Mouse (Mus musculus) lung, embryonic 14.5 days (tissue): ENCODE results near the gene Abca2. TPM values are rescaled to one million over a fixed set of nuclear protein-coding genes. Genes with fewer than 3 reads are reported as not detected.

Experiments
- ATAC-seq: fragments of 200-750 bp; cut with Nextera tagmentation; 2 replicates; pipeline ENCODE4 v1.8.0; 2017; ENCODE audit warnings: mild to moderate bottlenecking, moderate TSS enrichment, moderate library complexity; ENCODE audit not compliant: insufficient read depth
- DNase-seq: peaks from one replicate; pipeline ENCODE4 v3.0.0-alpha.2; 2015
- H3K27ac ChIP-seq: fragments of 300-500 bp; sonication (generic); 2 replicates; pipeline ENCODE4 v1.5.1; 2014; ENCODE audit warnings: low read depth, mild to moderate bottlenecking, moderate library complexity
- H3K27me3 ChIP-seq: fragments of 300-500 bp; sonication (generic); 2 replicates; pipeline ENCODE4 v1.6.1; 2014; ENCODE audit warnings: low read length, control low read depth; ENCODE audit not compliant: insufficient read depth
- H3K36me3 ChIP-seq: fragments of 300-500 bp; sonication (generic); 2 replicates; pipeline ENCODE4 v1.6.1; 2014; ENCODE audit warnings: control low read depth; ENCODE audit not compliant: insufficient read depth
- H3K4me1 ChIP-seq: fragments of 300-500 bp; sonication (generic); 2 replicates; pipeline ENCODE4 v1.6.1; 2014; ENCODE audit warnings: antibody characterized with exemption, control low read depth; ENCODE audit not compliant: insufficient read depth
- H3K4me2 ChIP-seq: fragments of 300-500 bp; sonication (generic); 2 replicates; pipeline ENCODE4 v1.6.1; 2014; ENCODE audit warnings: mild to moderate bottlenecking
- H3K4me3 ChIP-seq: fragments of 300-500 bp; sonication (generic); 2 replicates; pipeline ENCODE4 v1.5.1; 2014; ENCODE audit warnings: low read depth, low read length
- H3K9ac ChIP-seq: fragments of 300-500 bp; sonication (generic); 2 replicates; pipeline ENCODE4 v1.6.1; 2014
- H3K9me3 ChIP-seq: fragments of 300-500 bp; sonication (generic); 2 replicates; pipeline ENCODE4 v1.6.1; 2016; ENCODE audit warnings: low read depth, low read length, control low read depth
- CTCF ChIP-seq: IDR thresholded peaks from 2 replicates; pipeline ENCODE4 v1.5.1; 2016; ENCODE audit warnings: antibody characterized with exemption, low read depth
- WGBS: fragments of 180-500 bp; shearing (Covaris S2); extraction: QIAGEN DNeasy Blood & Tissue Kit; methylation state at CpG from one replicate; pipeline ENCODE4 v1.1.7; 2014; 5-methylcytosine and 5-hydroxymethylcytosine counted together
- polyA plus RNA-seq: library from polyadenylated mRNA; unstranded; fragments of >200 nt; fragmentation: Nextera tagmentation; extraction: Ambion mirVana; gene quantifications from 2 replicates; pipeline ENCODE4 v1.2.1, GENCODE M21; 2014

Abca2 gene
- polyA plus RNA-seq, 1 experiment from 2014 or later, result 3.9 TPM

GRCm38 (mm10) chr2:25452951-25453350, 24.4 kb downstream of the Abca2 start:
- 24% methylated on average over 1 of the region's 1 CpGs for WGBS
- DNase-seq, result no peak
- Histone ChIP-seq H3K27me3 (no peaks in the 10 kb centered on the region), H3K4me3 (no peak overlapping the region), H3K9ac (no peak overlapping the region), H3K4me2 (no peak overlapping the region), H3K4me1 (no peaks in the 10 kb centered on the region), H3K36me3 (no peaks in the 10 kb centered on the region), H3K27ac (no peak overlapping the region), H3K9me3 (no peaks in the 10 kb centered on the region)
- ATAC-seq, result no peak
- TF ChIP-seq CTCF, result no peak

GRCm38 (mm10) chr2:25456205-25456953, 27.9 kb downstream of the Abca2 start, which contains the start of gene Clic3:
Gene Clic3, plus strand, starts transcription at chr2:25456838.
- DNase-seq (peak; percentile 36), ATAC-seq (no peak)
- WGBS, result 41% methylated on average over 14 of the region's 14 CpGs
- no peak within 1 kb of the TSS for H3K4me3 ChIP-seq
- H3K4me2 ChIP-seq, result peak within 1 kb of the TSS; percentile 15; the same call in 1 of the 2 replicates
- H3K4me1 ChIP-seq, result no peaks in the 10 kb centered on the region; the same call in 1 of the 2 replicates
- H3K9ac ChIP-seq, result no peak within 1 kb of the TSS
- peaks cover 12% of the 10 kb centered on the region; the same call in 1 of the 2 replicates for H3K36me3 ChIP-seq
- H3K27ac ChIP-seq, result 0 out of 2 replicates have a peak within 1 kb of the TSS, but pooled peaks have one; percentile 8
- no peaks in the 10 kb centered on the region for H3K27me3 ChIP-seq
- H3K9me3 ChIP-seq, result no peaks in the 10 kb centered on the region
- TF ChIP-seq CTCF, result 0 out of 2 replicates have a peak, but pooled peaks have one; percentile 1

- Histone ChIP-seq H3K36me3 (peaks cover 12% of the 10 kb centered on the region; the same call in 1 of the 2 replicates), H3K4me2 (peak overlapping the region; percentile 15; the same call in 1 of the 2 replicates), H3K9me3 (no peaks in the 10 kb centered on the region), H3K4me1 (no peaks in the 10 kb centered on the region; the same call in 1 of the 2 replicates), H3K27me3 (no peaks in the 10 kb centered on the region), H3K27ac (0 out of 2 replicates have a peak overlapping the region, but pooled peaks have one; percentile 8), H3K4me3 (no peak overlapping the region), H3K9ac (no peak overlapping the region)
- DNase-seq (peak; percentile 22), ATAC-seq (no peak)
- TF ChIP-seq CTCF, result no peak
- 74% methylated on average over 9 of the region's 9 CpGs for WGBS
Measured at GRCm38 (mm10) chr2:25457022-25457896, 28.8 kb downstream of the Abca2 start.

GRCm38 (mm10) chr2:25458911-25459310, 30.4 kb downstream of the Abca2 start:
- peak; percentile 55 for DNase-seq

GRCm38 (mm10) chr2:25460135-25460534, 31.6 kb downstream of the Abca2 start:
- Histone ChIP-seq H3K27me3 (no peaks in the 10 kb centered on the region), H3K4me1 (no peaks in the 10 kb centered on the region; the same call in 1 of the 2 replicates), H3K9ac (peak overlapping the region; percentile 70), H3K36me3 (peaks cover 12% of the 10 kb centered on the region; the same call in 1 of the 2 replicates), H3K9me3 (no peaks in the 10 kb centered on the region), H3K4me2 (peak overlapping the region; percentile 87), H3K4me3 (peak overlapping the region; percentile 70), H3K27ac (peak overlapping the region; percentile 88; the same call in 1 of the 2 replicates)
- ATAC-seq (peak; percentile 1; the same call in 1 of the 2 replicates), DNase-seq (peak; percentile 36)
- TF ChIP-seq CTCF, result no peak
- WGBS, result 26% methylated on average over 5 of the region's 5 CpGs

More at GRCm38 (mm10) chr2:25458911-25459310, 30.4 kb downstream of the Abca2 start:
- no peak overlapping the region for H3K4me3 ChIP-seq
- 71% methylated on average over 5 of the region's 5 CpGs for WGBS
- H3K4me2 ChIP-seq, result peak overlapping the region; percentile 10; the same call in 1 of the 2 replicates
- peak; percentile 19; the same call in 1 of the 2 replicates for TF ChIP-seq CTCF
- H3K4me1 ChIP-seq, result no peaks in the 10 kb centered on the region; the same call in 1 of the 2 replicates
- ATAC-seq, result no peak
- H3K27me3 ChIP-seq, result no peaks in the 10 kb centered on the region
- H3K9ac ChIP-seq, result no peak overlapping the region
- peaks cover 12% of the 10 kb centered on the region; the same call in 1 of the 2 replicates for H3K36me3 ChIP-seq
- no peak overlapping the region for H3K27ac ChIP-seq
- H3K9me3 ChIP-seq, result no peaks in the 10 kb centered on the region

- no peak for TF ChIP-seq CTCF
- peak within 1 kb of the TSS; percentile 87 for H3K4me2 ChIP-seq
- under 1% methylated on average over 48 of the region's 48 CpGs for WGBS
- ATAC-seq, result peak; percentile 88
- H3K9ac ChIP-seq, result peak within 1 kb of the TSS; percentile 70
- H3K4me3 ChIP-seq, result peak within 1 kb of the TSS; percentile 70
- H3K27ac ChIP-seq, result peak within 1 kb of the TSS; percentile 88
- no peaks in the 10 kb centered on the region for H3K9me3 ChIP-seq
- H3K27me3 ChIP-seq, result no peaks in the 10 kb centered on the region
- H3K4me1 ChIP-seq, result no peaks in the 10 kb centered on the region; the same call in 1 of the 2 replicates
- peaks cover 12% of the 10 kb centered on the region; the same call in 1 of the 2 replicates for H3K36me3 ChIP-seq
- peak; percentile 95 for DNase-seq
Measured at GRCm38 (mm10) chr2:25460551-25461309, 32.2 kb downstream of the Abca2 start, which contains the start of gene Paxx. Gene Paxx, minus strand, starts transcription at chr2:25461094.
